Mouse (Mus musculus) E14TG2a.4 (cell line): ENCODE measurements around the gene Zswim5.
A peak's percentile ranks its signal among the peaks of the same experiment; 100 is the strongest.

Source experiments
- CTCF ChIP-seq: conservative IDR thresholded peaks from 2 replicates; pipeline ENCODE4 v1.5.1; 2014; ENCODE audit warnings: low read length
- NANOG ChIP-seq: IDR thresholded peaks from 2 replicates; pipeline ENCODE4 v1.6.1; 2014; ENCODE audit warnings: borderline replicate concordance, low read length, mixed read lengths
- POU5F1 ChIP-seq: IDR thresholded peaks from 2 replicates; pipeline ENCODE4 v1.6.1; 2014; ENCODE audit warnings: low read length, borderline replicate concordance

GRCm38 (mm10) chr4:116944055-116944454 lies 66.9 kb downstream of the Zswim5 start:
- no peak for TF ChIP-seq CTCF
- TF ChIP-seq POU5F1, result no peak
- peak; percentile 40; the same call in 1 of the 2 replicates for TF ChIP-seq NANOG
